Mouse (Mus musculus): ENCODE measurements around the gene Adamts14.

Gene Adamts14

DNA sequence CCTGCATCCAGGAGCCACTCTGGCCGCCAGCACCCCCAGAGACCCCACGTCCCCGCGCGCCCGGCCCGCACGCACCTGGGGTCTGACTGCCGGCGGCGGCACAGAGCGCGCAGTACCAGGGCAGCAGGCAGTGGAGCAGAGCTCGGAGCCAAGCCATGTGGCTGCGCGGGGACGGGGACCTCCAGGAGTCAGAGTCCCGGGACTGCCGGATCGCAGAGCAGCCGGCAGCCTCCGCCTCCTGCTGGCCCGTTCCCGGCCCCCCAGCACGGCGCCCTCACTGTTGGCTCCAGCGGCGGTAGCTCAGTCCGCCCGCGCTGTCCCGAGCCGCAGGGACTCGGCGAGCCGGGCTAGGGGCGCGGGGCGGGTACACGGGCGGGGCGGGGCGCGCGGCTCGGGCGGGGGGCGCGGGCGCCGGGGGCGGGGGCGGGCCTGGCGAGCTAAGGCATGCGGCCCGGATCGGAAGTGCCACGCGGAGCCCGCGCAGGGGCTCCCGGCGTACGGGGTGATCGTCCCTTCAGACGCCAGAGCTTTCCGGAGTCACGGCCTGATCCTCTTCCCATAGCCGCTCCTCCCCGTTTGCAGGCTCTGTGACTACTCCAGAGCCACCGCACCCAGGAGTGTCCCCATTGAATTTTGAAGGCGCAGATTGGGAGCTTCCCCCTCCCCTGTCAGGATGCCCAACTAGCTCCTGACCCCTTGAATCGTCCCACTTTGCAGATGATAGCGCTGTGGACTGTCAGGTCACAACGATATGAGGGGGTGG, at the start of gene Adamts14:
TSS of gene Adamts14 (minus strand) at position 358 of the 763 bp plus-strand sequence.
- no peak for DNase-seq (ENCODE audit: extremely low read depth, low read depth, low spot score)

DNA sequence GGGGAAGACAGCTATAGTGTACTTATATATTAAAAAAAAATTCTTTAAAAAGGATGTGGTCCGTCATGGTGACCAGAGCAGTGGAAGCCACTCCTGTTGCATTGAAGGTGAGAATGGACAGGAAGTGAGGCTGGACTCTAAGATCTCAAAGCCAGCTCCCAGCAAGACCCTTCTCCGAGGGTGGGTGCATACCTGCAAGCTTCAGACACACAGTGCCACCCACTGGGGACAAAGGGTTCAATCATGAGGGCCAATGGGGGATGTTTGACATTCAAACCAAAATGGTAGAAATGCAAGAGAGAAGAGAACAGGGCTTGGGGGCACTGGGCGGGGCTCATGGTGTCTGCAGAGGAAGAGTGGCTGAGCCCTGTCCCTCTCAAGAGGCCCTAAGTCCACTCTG, 45.3 kb upstream of the Adamts14 start:
- DNase-seq (ENCODE audit: extremely low read depth, low read depth, low spot score), result no peak

DNA sequence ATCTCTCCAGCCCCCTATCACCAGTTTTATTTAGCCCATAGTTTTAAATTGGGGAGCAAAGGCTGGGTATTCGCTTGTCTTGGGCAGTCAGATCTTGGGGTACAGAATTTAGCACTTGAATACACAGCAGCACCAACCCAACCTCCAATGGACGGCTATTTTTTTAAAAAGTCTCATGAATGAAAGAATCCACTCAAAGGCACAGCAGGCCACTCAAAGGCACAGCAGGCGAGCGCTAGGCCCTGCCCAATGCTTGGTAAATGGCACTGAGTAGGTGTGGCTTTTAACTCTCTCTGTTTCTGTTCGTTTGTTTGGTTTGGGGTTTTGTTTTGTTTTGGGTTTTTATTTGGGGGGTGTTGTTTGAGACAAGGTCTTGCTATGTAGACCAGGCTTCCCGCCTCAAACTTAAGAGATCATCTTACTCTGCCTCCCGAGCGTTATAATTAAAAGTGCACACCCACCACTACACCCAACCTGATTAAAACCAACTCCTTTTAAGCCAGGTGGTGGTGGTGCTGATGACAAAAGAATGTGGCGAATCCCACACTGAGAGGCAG, 42.2 kb upstream of the Adamts14 start:
- no peak for DNase-seq (ENCODE audit: extremely low read depth, low read depth, low spot score)

DNA sequence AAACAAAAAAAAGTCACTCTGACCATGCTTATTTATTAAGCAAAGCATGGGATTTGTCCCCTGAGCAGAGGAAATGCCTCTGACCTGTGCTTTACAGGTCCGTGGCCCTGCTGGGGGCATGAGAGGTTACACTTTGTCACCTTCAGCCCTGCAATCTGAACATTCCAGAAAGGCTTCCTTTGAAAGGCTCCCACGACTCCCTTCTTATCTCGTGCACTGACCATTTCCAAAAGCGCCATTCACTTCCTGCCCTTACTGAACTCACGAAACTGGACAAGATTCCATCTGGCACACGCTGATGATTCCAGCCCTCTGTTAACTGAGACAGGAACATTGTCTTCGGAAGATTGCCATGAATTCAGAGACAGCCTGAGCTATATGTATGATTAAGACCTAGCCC, 40.5 kb upstream of the Adamts14 start:
- DNase-seq (ENCODE audit: extremely low read depth, low read depth, low spot score), result no peak

GRCm38 (mm10) chr10:61312754-61313153, 39.5 kb upstream of the Adamts14 start:
- DNase-seq (ENCODE audit: extremely low read depth, low read depth, low spot score), result no peak

DNA sequence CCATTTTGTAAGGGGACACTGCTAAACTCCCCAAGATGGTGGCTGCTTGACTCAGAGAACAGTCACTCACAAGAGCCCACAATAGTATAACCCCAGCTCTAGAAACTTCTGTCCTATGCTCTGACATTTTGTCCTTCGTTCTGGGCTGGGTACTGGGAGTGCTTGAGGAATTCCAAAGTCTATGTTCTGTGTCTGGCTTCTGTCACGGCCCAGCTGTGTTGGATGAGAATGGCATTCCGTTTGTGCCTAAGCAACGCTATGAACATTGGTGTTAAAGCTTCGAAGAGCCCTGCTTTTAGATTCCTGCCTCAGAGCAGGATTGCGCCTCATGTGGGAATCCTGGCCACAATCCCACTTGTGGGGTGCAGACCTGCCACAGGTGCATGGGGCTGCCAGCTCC, 38.9 kb upstream of the Adamts14 start:
- DNase-seq (ENCODE audit: extremely low read depth, low read depth, low spot score), result no peak

DNA sequence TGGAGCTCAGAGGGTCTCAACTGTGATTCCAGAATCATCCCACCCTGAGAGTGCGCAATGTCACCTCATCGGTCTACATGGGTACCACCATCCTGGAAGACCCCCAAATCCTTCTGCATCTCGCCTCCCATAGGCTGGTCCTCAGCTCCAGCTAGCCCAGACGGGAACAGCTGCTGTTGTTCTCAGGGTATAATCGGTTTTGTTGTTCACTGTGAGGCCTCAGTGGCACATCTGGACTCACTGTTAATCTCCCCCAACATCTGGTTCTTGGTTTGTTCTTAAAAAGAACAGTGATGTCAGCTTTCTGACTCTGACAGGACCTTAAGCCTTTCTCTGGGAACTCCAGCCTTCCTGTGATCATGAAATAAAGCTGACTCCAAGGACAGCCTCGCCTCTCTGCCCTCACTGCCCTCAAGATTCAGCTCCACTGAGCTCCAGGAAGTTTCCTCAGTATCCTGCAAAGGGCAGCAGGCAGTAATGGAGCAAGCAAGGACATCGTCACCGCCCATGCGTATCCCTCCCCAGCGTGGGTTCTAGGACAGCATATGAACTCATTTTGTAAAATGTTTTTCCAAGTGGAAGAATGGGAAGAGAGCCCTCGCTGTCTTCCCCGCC, 35.6 kb upstream of the Adamts14 start:
- DNase-seq (ENCODE audit: extremely low read depth, low read depth, low spot score), result no peak

DNA sequence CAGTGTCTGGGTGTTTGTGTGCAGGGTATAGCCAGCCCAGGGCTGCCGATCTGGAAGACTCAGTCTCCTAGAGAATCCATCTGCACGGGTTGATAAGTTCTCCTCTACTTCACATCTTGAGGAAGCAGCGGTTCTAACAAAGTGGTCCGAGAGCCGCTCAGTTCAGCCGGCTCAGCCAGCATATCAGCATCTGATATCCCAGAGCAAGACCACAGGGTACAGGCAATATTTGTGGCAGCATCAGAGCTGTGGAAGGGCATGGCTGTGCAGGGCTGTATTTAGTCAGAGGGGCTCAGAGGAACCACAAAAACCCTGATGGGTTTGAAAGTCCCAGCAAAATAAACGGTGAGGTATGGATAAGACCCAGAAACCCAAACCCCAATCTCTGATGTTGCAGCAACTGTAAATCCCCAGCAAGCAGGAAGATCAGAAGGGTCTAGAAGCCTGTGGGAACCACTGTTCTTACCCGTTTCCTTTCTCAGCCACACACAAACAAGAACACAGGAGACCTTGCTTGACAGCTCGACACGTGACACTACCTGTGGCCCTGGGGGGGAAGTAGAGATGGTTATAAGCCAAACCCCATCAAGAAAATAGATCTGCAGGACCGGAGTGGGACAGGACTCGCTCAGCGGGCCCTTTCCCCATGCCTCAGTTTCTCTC, 32.8 kb upstream of the Adamts14 start:
- DNase-seq (ENCODE audit: extremely low read depth, low read depth, low spot score), result no peak

DNA sequence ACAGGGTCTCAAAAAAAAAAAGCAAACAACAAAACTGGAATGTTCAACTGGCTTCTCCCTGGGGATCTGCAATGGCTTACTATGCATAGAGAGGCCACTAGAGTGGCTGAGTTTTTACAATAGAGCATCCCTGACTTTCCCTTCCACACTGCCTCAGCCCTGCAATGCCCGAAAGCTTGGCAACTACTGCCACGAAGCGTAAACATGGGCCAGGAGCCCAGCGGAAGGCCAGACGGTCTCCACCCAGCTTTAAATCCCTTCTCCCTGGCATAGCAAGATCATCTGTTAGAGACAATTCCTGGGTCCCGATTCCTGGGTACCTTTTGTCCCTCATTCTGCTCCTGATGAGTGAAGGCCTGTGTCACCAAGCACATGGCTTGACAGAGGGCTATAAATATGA, 30.8 kb upstream of the Adamts14 start:
- no peak for DNase-seq (ENCODE audit: extremely low read depth, low read depth, low spot score)

GRCm38 (mm10) chr10:61300996-61301395, 27.8 kb upstream of the Adamts14 start:
- no peak for DNase-seq (ENCODE audit: extremely low read depth, low read depth, low spot score)

DNA sequence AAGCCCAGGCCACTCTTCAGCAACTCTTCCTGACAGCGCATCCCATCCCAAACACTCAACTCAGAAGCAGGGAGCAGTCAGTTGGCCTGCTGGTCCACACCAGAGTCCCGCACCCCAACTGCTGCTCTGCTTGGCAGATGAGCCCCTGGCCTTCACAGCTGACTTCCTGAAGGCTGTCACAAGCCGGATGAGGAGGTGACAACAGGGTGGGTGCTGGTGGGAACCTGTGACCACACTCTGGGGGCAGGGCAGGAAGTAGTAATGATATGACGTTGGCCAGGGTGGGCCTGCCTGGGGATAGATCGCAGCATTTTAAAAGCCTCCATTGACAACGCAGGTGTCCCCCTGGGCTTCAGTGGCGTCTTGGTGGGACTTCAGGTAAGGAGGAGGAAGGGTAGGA, 24.2 kb upstream of the Adamts14 start, which contains the start of gene Prf1:
TSS of gene Prf1 (plus strand) at position 357 of the 400 bp plus-strand sequence.
- DNase-seq (ENCODE audit: extremely low read depth, low read depth, low spot score), result no peak

DNA sequence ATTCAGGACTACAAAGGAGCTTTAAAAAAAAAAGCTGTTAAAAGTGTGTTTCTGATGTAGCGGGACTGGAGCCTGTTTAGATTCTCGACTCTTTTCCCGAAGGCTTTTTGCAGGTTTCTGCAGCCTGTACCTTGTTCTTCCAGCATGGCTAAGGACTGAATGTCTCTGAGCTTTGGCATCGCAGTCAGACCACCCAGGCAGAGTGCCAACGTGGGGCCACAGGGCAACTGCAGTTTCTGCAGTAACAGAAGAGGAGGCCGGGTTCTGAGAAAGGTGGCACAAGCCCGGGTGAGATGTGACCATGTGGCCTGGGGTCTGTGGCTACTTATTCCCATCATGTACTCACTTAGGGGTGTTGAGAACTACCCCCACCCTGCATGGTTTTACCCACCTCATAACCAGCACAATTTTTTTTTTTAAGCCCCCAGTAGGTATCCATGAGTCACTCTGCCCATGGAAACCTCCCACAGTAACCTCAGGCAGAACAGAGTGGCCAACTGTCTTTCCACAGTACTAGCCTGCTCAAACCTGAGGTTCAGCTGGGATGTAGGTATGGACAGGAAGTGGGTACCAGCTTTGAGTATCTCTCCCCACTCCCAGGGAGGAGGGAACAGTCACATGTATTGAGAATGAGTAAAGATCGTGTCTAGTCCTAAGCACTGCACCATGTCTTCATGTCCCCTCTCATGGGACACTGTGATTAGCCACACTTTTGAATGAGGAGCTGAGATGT, 23.6 kb upstream of the Adamts14 start:
- DNase-seq (ENCODE audit: extremely low read depth, low read depth, low spot score), result no peak

GRCm38 (mm10) chr10:61294242-61294641, 21.0 kb upstream of the Adamts14 start:
- no peak for DNase-seq (ENCODE audit: extremely low read depth, low read depth, low spot score)

GRCm38 (mm10) chr10:61290479-61290878, 17.2 kb upstream of the Adamts14 start:
- DNase-seq (ENCODE audit: extremely low read depth, low read depth, low spot score), result no peak

DNA sequence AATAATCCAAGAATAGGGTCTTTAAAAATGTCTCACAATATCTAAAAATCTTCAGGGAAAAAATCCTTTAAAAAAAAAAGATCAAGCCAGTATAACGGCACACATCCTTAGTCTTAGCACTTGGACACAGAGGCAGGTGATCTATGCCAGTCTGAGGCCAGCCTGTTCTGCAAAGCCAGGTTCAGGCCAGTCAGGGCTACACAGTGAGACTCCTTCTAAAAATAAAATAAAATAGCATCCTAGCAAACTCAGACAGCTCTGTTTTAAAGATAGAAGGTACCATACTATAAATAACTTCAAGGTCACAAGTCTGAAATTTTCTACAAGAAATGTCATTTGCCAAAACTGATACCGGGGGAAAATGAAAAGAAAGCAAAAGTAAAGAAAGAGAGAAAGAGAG, 16.8 kb upstream of the Adamts14 start:
- DNase-seq (ENCODE audit: extremely low read depth, low read depth, low spot score), result no peak

- no peak for DNase-seq (ENCODE audit: extremely low read depth, low read depth, low spot score)
These were observed 13.0 kb upstream of the Adamts14 start for GRCm38 (mm10) chr10:61286246-61286645.

DNA sequence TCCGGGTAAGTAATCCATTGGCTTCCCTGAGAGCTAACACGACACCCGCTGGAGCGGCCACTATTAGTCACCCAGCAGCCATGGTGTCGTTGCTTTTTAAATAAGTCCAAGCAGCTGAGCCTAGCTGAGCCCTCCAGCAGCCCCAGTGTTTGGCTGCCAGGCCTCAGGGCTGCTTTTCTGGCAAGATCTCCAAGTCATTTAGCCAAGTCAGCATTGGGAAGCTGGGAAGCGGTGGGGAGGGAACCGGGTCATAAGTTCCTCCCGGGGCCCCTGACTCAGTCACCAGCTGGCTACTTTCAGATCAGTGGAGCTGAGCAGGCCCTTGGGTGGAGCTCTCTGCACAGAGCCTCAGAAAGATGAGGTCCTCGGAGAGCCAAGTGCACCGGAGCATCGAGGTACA, 12.0 kb upstream of the Adamts14 start:
- no peak for DNase-seq (ENCODE audit: extremely low read depth, low read depth, low spot score)

- DNase-seq (ENCODE audit: extremely low read depth, low read depth, low spot score), result no peak
These were observed 11.1 kb upstream of the Adamts14 start for GRCm38 (mm10) chr10:61284309-61284708.

- no peak for DNase-seq (ENCODE audit: extremely low read depth, low read depth, low spot score)
These were observed 7.9 kb upstream of the Adamts14 start for GRCm38 (mm10) chr10:61281115-61281514.

DNA sequence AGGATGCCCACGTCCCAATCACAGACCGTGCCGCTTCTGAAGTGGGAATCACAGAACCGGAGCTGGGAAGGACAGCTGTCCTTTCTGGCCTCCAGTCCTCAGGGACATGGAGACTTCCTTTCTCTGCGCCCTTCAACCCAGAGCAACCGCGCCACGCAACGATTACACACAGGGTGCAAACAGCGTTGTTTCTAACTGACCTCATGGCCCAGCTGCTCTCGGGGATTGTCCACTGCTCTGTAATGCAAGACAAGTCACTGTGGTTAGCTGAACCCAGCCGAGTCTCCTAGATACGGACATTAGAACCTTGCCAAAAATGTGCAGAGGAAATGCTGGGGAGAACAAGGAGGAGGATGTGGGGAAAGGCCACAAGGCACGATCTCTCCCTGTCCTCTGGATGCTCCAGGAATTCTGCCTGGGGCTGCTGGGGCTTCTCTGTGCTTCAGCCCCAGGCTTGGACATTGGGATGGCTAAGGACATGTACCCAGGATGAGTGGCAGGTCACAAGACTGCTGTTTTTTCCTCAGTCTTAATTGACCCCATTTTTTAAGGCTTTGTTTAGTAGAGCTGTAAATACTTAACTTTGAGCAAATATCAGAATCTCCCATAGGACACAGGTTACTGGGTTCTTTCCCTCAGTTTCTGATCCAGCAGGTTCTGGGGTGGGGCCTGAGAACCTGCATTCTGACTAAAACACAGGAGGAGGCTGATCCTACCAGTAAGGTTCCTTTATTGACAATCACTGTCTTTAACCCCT, 4.9 kb upstream of the Adamts14 start:
- DNase-seq (ENCODE audit: extremely low read depth, low read depth, low spot score), result no peak
